Mouse (Mus musculus) embryo, embryonic 11 days (tissue): ENCODE measurements at regions not wholly inside any gene's neighbourhood (a gene's known extent, or its start where the extent isn't known, plus 50 kb on each side); places are given as distances from the start of the nearest gene placed in this dataset.

Experiments used
- DNase-seq: peaks from one replicate; pipeline ENCODE4 v3.0.0-alpha.2; 2015

- DNase-seq: no peak
Observed at GRCm38 (mm10) chr6:147199955-147200354, 64.0 kb downstream of the Pthlh start.

GRCm38 (mm10) chr6:147199411-147199810 is 64.6 kb downstream of the Pthlh start:
- no peak for DNase-seq

- no peak for DNase-seq
Observed at GRCm38 (mm10) chr6:147196432-147196831, 67.6 kb downstream of the Pthlh start.

GRCm38 (mm10) chr6:147195277-147195676 is 68.7 kb downstream of the Pthlh start:
- no peak for DNase-seq

GRCm38 (mm10) chr6:147187710-147188109 is 76.3 kb downstream of the Pthlh start:
- DNase-seq: no peak

- DNase-seq: peak; percentile 34
Observed at GRCm38 (mm10) chr6:147178276-147178675, 85.7 kb downstream of the Pthlh start.

GRCm38 (mm10) chr6:147176176-147176575 is 85.0 kb downstream of the Klhl42 start:
- DNase-seq: no peak
